Mouse (Mus musculus): ENCODE measurements around the gene Limk2. TPM values are rescaled to one million over a fixed set of nuclear protein-coding genes. Genes with fewer than 3 reads are reported as not detected.
A peak's percentile ranks its signal among the peaks of the same experiment; 100 is the strongest.

The Limk2 gene
- polyA plus RNA-seq, 1 experiment from 2014 or later: 91.8 TPM

DNA sequence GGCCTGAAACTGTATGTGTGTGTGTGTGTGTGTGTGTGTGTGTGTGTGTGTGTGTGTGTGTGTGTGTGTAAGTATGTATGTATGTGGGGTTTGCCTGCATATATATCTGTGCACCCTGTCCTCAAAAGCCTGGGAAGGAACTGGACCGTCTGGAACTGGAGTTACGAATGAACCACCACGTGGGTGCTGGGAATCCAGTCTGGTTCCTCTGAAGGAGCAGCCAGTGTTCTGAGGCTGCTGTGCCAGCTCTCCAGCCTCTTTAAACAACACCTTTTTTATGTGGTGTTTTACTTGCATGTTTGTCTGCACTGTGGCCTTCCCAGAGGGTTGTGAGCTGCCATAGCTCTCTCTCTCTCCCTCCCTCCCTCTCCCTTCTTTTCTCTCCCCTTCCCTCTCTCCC, 72.4 kb downstream of the Limk2 start:
- Histone ChIP-seq H3K4me3 (ENCODE audit: low read depth, low read length) (no peak overlapping the region), H3K9ac (ENCODE audit: low read length) (no peak overlapping the region), H3K27me3 (ENCODE audit: control insufficient read depth, insufficient read depth, low read length) (no peaks in the 10 kb centered on the region), H3K4me1 (ENCODE audit: control insufficient read depth, insufficient read depth, low read length) (peaks cover 8% of the 10 kb centered on the region), H3K36me3 (ENCODE audit: control insufficient read depth, insufficient read depth, low read length) (no peaks in the 10 kb centered on the region), H3K4me2 (ENCODE audit: low read depth) (no peak overlapping the region), H3K9me3 (ENCODE audit: control insufficient read depth, low read length) (no peaks in the 10 kb centered on the region), H3K27ac (ENCODE audit: low read depth, low read length) (no peak overlapping the region)
- DNase-seq (ENCODE audit: low spot score): no peak
- WGBS: 72% methylated on average over 3 of the region's 3 CpGs
- no peak for ATAC-seq (ENCODE audit: insufficient read depth, low FRiP score, low TSS enrichment)

DNA sequence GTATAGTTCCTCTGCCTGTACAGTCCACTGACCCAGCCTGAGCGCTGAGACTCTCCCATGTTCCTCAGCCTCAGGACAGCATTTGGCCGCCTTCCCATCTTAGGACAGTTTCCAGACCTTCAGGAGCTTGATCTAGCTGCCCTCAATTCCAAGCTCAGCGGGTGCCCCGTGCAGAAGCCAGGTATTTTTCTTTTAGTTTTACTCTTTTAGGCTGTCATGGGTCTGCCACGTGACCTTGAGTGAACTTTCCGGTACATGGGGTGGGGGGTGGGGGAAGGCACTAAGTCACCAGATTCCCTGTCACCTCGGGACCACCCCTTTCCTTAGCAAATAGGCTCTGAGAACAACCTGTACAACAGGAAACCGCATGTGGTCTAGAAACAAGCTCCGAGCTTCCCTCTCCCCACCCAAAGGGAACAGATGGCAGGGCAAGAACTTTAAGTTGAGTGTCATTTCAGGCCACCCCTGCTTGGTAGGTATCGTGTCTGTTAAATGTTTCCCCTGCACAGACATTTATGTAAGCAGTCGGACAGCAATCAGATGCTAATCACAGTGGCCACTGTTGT, 73.3 kb downstream of the Limk2 start:
- H3K4me2 ChIP-seq (ENCODE audit: low read depth): no peak overlapping the region
- ATAC-seq (ENCODE audit: insufficient read depth, low FRiP score, low TSS enrichment): no peak
- 52% methylated on average over 11 of the region's 11 CpGs for WGBS
- H3K9me3 ChIP-seq (ENCODE audit: control insufficient read depth, low read length): no peaks in the 10 kb centered on the region
- H3K4me1 ChIP-seq (ENCODE audit: control insufficient read depth, insufficient read depth, low read length): peaks cover 8% of the 10 kb centered on the region
- no peaks in the 10 kb centered on the region for H3K36me3 ChIP-seq (ENCODE audit: control insufficient read depth, insufficient read depth, low read length)
- no peaks in the 10 kb centered on the region for H3K27me3 ChIP-seq (ENCODE audit: control insufficient read depth, insufficient read depth, low read length)
- no peak for DNase-seq (ENCODE audit: low spot score)
- H3K27ac ChIP-seq (ENCODE audit: low read depth, low read length): no peak overlapping the region
- H3K9ac ChIP-seq (ENCODE audit: low read length): no peak overlapping the region
- no peak overlapping the region for H3K4me3 ChIP-seq (ENCODE audit: low read depth, low read length)

DNA sequence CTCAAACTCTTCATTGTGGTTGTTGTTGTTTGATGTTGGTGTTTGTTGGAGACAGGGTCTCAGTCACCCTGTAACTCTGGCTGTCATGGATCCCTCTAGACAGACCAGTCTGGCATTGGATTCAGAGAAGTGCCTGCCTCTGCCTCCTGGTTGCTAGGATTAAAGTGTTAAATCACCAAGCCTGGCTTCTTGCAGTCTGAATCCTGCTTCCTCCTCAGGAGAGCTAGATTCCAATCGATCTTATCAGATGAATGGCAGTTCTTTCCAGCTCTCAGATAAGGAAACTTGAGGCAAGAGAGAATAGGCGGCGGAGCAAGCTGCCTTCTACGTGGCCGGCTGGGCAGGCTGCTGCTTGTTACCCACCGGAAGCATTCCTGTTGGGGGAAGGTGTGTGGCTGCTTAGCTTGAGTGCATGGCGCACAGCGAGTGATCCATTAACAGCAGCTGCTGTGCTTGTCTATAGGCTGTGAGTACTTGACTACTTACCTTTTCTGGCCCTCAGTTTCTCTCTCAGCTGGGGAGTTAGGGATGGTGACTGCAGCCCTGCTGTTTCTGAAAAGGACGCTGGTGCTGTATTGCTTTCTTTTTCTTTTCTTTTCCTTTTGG, 74.2 kb downstream of the Limk2 start:
- Histone ChIP-seq H3K27ac (ENCODE audit: low read depth, low read length) (no peak overlapping the region), H3K9ac (ENCODE audit: low read length) (no peak overlapping the region), H3K4me1 (ENCODE audit: control insufficient read depth, insufficient read depth, low read length) (peaks cover 8% of the 10 kb centered on the region), H3K9me3 (ENCODE audit: control insufficient read depth, low read length) (no peaks in the 10 kb centered on the region), H3K36me3 (ENCODE audit: control insufficient read depth, insufficient read depth, low read length) (no peaks in the 10 kb centered on the region), H3K4me2 (ENCODE audit: low read depth) (no peak overlapping the region), H3K4me3 (ENCODE audit: low read depth, low read length) (no peak overlapping the region), H3K27me3 (ENCODE audit: control insufficient read depth, insufficient read depth, low read length) (no peaks in the 10 kb centered on the region)
- no peak for ATAC-seq (ENCODE audit: insufficient read depth, low FRiP score, low TSS enrichment)
- WGBS: 38% methylated on average over 9 of the region's 9 CpGs
- no peak for DNase-seq (ENCODE audit: low spot score)

DNA sequence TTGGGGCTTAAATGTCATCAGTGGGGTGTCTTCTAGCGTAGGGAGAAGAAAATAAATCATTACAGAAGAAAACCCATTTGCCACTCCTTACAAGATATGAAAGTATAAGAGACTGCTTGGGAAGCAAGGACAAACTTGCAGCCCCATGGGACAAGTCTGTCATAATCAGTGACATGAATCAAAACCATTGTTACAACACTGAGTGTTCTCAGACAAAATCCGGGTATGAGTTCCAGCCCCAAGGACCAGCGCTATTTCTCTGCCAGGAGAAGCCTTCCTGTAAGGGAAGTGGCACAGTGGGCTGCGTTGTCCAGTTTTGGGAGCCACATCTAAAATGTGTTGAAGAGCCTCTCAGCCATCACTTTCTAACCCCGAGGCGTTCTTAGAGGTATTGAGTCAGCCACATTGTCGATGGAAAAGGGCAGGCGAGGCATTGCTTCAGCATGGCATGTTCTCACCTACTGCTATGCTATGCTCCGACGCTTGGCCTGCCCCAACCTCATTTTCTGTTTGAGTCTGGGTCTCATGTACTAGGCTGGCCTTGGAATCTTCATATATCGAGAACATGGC, 74.8 kb downstream of the Limk2 start:
- H3K27me3 ChIP-seq (ENCODE audit: control insufficient read depth, insufficient read depth, low read length): no peaks in the 10 kb centered on the region
- H3K4me1 ChIP-seq (ENCODE audit: control insufficient read depth, insufficient read depth, low read length): peaks cover 8% of the 10 kb centered on the region
- 84% methylated on average over 11 of the region's 11 CpGs for WGBS
- H3K4me2 ChIP-seq (ENCODE audit: low read depth): no peak overlapping the region
- H3K27ac ChIP-seq (ENCODE audit: low read depth, low read length): no peak overlapping the region
- H3K9ac ChIP-seq (ENCODE audit: low read length): no peak overlapping the region
- H3K4me3 ChIP-seq (ENCODE audit: low read depth, low read length): no peak overlapping the region
- no peaks in the 10 kb centered on the region for H3K9me3 ChIP-seq (ENCODE audit: control insufficient read depth, low read length)
- H3K36me3 ChIP-seq (ENCODE audit: control insufficient read depth, insufficient read depth, low read length): no peaks in the 10 kb centered on the region
- DNase-seq (ENCODE audit: low spot score) (no peak), ATAC-seq (ENCODE audit: insufficient read depth, low FRiP score, low TSS enrichment) (no peak)

DNA sequence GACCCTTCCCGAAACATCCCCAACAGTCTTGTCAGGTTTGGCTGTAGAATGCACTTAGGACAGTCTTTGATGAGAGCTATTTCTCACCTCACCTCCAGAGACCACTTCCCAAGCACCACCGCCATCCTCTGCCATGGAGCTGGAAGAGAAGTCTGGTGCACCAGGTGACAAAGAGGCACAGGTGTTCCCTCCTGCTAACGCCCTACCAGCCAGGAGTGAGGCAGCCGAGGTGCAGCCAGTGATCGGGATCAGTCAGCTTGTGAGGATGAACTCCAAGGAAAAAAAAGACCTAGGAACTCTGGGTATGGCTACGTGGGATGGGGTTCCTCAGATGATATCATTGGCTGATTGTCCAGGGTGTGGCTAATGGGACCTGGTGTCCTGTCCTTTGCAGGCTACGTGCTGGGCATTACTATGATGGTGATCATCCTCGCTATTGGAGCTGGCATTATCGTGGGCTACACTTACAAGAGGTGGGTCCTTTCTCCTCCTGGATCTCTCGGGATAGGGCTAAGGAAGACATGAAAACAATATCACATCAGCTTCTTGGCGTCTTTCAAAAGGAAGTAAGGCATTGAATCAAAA, 75.8 kb downstream of the Limk2 start:
- no peak overlapping the region for H3K9ac ChIP-seq (ENCODE audit: low read length)
- no peaks in the 10 kb centered on the region for H3K9me3 ChIP-seq (ENCODE audit: control insufficient read depth, low read length)
- no peak for DNase-seq (ENCODE audit: low spot score)
- no peak overlapping the region for H3K27ac ChIP-seq (ENCODE audit: low read depth, low read length)
- no peak overlapping the region for H3K4me2 ChIP-seq (ENCODE audit: low read depth)
- no peaks in the 10 kb centered on the region for H3K36me3 ChIP-seq (ENCODE audit: control insufficient read depth, insufficient read depth, low read length)
- H3K27me3 ChIP-seq (ENCODE audit: control insufficient read depth, insufficient read depth, low read length): no peaks in the 10 kb centered on the region
- no peak overlapping the region for H3K4me3 ChIP-seq (ENCODE audit: low read depth, low read length)
- H3K4me1 ChIP-seq (ENCODE audit: control insufficient read depth, insufficient read depth, low read length): peaks cover 8% of the 10 kb centered on the region
- no peak for ATAC-seq (ENCODE audit: insufficient read depth, low FRiP score, low TSS enrichment)
- WGBS: 87% methylated on average over 11 of the region's 11 CpGs

DNA sequence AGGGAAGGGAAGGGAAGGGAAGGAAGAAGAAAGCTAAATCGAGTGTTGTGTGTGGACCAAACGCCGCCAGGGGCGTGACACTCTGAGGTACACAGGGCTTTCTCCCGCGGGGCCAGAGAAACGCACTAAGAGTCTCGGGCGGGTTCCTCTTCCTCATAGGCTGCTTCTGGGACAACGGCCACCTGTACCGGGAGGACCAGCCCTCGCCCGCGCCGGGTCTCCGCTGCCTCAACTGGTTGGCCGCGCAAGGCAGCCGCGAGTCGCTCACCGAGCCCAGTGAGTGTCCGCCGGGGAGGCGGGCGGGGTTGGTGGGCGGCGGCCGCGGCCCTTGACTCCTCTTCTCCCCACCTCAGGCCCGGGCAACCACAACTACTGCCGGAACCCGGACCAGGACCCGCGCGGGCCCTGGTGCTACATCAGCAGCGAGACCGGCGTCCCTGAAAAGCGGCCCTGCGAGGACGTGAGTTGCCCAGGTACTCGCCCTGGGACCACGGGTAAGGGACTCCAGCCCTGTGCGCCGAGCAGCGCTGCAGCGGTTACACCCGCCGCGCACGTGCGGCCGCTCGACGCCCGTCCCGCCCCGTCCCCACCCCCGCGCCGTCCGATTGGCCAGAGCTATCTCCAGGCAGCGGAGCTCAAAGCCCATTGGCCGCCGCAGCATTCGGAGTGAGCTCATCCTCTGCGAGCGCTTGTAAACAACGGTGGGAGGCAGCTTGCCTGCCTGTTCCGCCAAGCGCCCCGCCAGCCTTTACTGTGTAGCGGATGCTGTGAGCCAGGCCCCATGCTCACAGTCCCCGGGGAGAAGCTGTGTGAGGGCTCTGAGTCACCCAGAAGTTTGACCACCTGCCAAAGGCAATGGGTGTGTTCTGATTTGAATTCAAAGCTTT, 77.0 kb downstream of the Limk2 start:
- H3K27ac ChIP-seq (ENCODE audit: low read depth, low read length): 0 out of 2 replicates have a peak overlapping the region, but pooled peaks have one; percentile 20
- peak; percentile 98 for ATAC-seq (ENCODE audit: insufficient read depth, low FRiP score, low TSS enrichment)

DNA sequence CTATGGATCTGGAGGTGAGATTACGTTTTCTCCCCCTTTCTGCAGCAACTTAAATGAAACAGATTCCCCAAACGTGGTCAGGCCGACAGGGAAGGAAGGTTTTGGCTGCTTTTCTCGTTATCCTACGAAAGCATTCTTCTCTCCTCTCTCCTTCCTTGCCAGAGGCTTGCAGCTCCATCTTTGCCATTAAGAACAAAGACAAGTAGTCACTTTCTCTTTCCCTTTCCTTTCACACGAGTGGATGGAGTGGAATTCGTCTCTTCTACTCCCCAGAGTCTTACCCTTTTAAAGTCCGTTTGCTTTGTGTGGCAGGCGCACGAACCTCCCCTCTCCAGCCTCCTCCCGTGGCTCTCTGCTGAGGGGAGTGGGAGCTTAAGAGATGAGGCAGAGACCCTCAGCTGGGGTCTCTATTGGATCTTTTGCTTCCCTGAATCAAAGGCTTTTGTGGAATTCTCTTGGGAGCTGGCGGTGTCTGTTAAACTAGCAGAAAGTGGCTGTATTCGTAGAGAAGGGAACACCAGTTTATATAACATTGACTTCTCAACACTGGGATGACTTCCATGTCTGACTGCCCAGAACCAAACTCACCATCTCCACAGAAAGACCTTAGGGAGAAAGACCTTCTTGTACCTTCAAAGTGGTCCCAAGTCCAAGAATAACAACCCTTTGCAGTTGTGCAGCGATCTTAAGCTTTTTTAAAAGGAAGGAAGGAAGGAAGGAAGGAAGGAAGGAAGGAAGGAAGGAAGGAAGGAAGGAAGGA, 77.8 kb downstream of the Limk2 start:
- Histone ChIP-seq H3K4me2 (ENCODE audit: low read depth) (peak overlapping the region; percentile 92), H3K4me1 (ENCODE audit: control insufficient read depth, insufficient read depth, low read length) (no peaks in the 10 kb centered on the region; the same call in 1 of the 2 replicates), H3K4me3 (ENCODE audit: low read depth, low read length) (peak overlapping the region; percentile 38), H3K27ac (ENCODE audit: low read depth, low read length) (no peak overlapping the region), H3K36me3 (ENCODE audit: control insufficient read depth, insufficient read depth, low read length) (no peaks in the 10 kb centered on the region), H3K27me3 (ENCODE audit: control insufficient read depth, insufficient read depth, low read length) (no peaks in the 10 kb centered on the region), H3K9ac (ENCODE audit: low read length) (peak overlapping the region; percentile 60), H3K9me3 (ENCODE audit: control insufficient read depth, low read length) (no peaks in the 10 kb centered on the region)
- ATAC-seq (ENCODE audit: insufficient read depth, low FRiP score, low TSS enrichment) (no peak), DNase-seq (ENCODE audit: low spot score) (peak; percentile 36)
- WGBS: 2% methylated on average over 14 of the region's 14 CpGs

More for the DNA sequence above, 77.0 kb downstream of the Limk2 start:
- no peaks in the 10 kb centered on the region; the same call in 1 of the 2 replicates for H3K4me1 ChIP-seq (ENCODE audit: control insufficient read depth, insufficient read depth, low read length)
- H3K36me3 ChIP-seq (ENCODE audit: control insufficient read depth, insufficient read depth, low read length): no peaks in the 10 kb centered on the region
- peak; percentile 94 for DNase-seq (ENCODE audit: low spot score)
- peak overlapping the region; percentile 38 for H3K4me3 ChIP-seq (ENCODE audit: low read depth, low read length)
- H3K9me3 ChIP-seq (ENCODE audit: control insufficient read depth, low read length): no peaks in the 10 kb centered on the region
- H3K9ac ChIP-seq (ENCODE audit: low read length): peak overlapping the region; percentile 51
- H3K27me3 ChIP-seq (ENCODE audit: control insufficient read depth, insufficient read depth, low read length): no peaks in the 10 kb centered on the region
- WGBS: under 1% methylated on average over 70 of the region's 75 CpGs
- peak overlapping the region; percentile 92 for H3K4me2 ChIP-seq (ENCODE audit: low read depth)

DNA sequence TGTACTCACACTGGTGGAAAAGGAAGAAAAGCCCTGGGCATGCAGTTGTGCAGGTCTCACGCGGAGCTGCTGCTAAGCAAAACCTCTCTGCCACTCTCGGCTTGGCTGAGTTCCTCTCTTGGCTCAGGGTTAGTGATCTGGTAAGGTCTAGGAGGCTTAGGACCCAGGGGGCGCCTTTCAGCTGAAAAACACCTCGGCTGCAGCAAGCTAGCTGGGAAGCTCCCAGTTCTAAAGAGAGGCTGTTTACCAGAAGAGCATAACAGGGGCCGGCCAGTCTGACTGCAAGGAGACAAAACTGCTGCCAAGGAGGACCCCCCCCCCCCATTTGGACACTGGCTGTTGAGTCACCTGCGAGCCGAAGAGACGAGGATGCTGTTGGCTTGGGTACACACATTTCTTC, 78.4 kb downstream of the Limk2 start:
- WGBS: 1% methylated on average over 9 of the region's 9 CpGs
- DNase-seq (ENCODE audit: low spot score) (peak; percentile 76), ATAC-seq (ENCODE audit: insufficient read depth, low FRiP score, low TSS enrichment) (peak; percentile 14; the same call in 1 of the 2 replicates)
- Histone ChIP-seq H3K9ac (ENCODE audit: low read length) (peak overlapping the region; percentile 60), H3K4me1 (ENCODE audit: control insufficient read depth, insufficient read depth, low read length) (no peaks in the 10 kb centered on the region; the same call in 1 of the 2 replicates), H3K27me3 (ENCODE audit: control insufficient read depth, insufficient read depth, low read length) (no peaks in the 10 kb centered on the region), H3K27ac (ENCODE audit: low read depth, low read length) (no peak overlapping the region), H3K4me2 (ENCODE audit: low read depth) (peak overlapping the region; percentile 92), H3K4me3 (ENCODE audit: low read depth, low read length) (peak overlapping the region; percentile 38), H3K9me3 (ENCODE audit: control insufficient read depth, low read length) (no peaks in the 10 kb centered on the region), H3K36me3 (ENCODE audit: control insufficient read depth, insufficient read depth, low read length) (no peaks in the 10 kb centered on the region)

All from neural tube, embryonic 11.5 days (tissue).